In genomic region chr17:88597222-88598055, GRCm38 (mm10) we compare ENCODE assay signal across 7 mouse cellular contexts. TPM values are rescaled to one million over a fixed set of nuclear protein-coding genes. Genes with fewer than 3 reads are reported as not detected.
DNase-seq lines count a peak whose midpoint lies in the region; ATAC-seq and TF ChIP-seq lines count a peak whose summit lies in the region.

Gene Ston1, plus strand, starts transcription at chr17:88597684.

- H3K36me3 ChIP-seq in heart, embryonic 16.5 days (ENCODE audit: control insufficient read depth, insufficient read depth) = no peaks in the 10 kb centered on the region

- H3K9me3 ChIP-seq in heart, embryonic 16.5 days (replicated peaks; ENCODE audit: control insufficient read depth, low read length) = no peaks in the 10 kb centered on the region

- ATAC-seq in heart, embryonic 16.5 days (replicated peaks; ENCODE audit: extremely low read depth, insufficient read depth, low FRiP score) = peak; percentile 89

- H3K27ac ChIP-seq in embryonic fibroblast, embryonic 13.5 days (ENCODE audit: insufficient read depth, low read length) = peak within 1 kb of the TSS; percentile 90
- H3K27ac ChIP-seq in heart, embryonic 16.5 days (ENCODE audit: low read length) = peak within 1 kb of the TSS; percentile 94

- DNase-seq in Muller cell, postnatal 12 days (ENCODE audit: inconsistent ontology term) = peak; percentile 90
- DNase-seq in adrenal gland, postnatal 36 days = peak; percentile 79 to 85
- peak; percentile 87 for DNase-seq in kidney, postnatal 14 days
- peak; percentile 85 for DNase-seq in lung, postnatal 14 days
- DNase-seq in retina, postnatal 7 days (ENCODE audit: low read depth, low spot score) = peak; percentile 34

- H3K4me2 ChIP-seq in heart, embryonic 16.5 days (ENCODE audit: low read depth, low read length) = peak within 1 kb of the TSS; percentile 97

- H3K4me1 ChIP-seq in embryonic fibroblast, embryonic 13.5 days (ENCODE audit: control insufficient read depth, insufficient read depth, low read length) = peaks cover 9% of the 10 kb centered on the region; the same call in 1 of the 2 replicates
- peaks cover 22% of the 10 kb centered on the region for H3K4me1 ChIP-seq in heart, embryonic 16.5 days (ENCODE audit: control insufficient read depth, insufficient read depth, low read length)

- peak within 1 kb of the TSS; percentile 76 for H3K9ac ChIP-seq in heart, embryonic 16.5 days (ENCODE audit: low read length)

- no peak; the same call in 1 of the 2 replicates for TF ChIP-seq CTCF in embryonic fibroblast, embryonic 13.5 days (IDR thresholded peaks at IDR 0.05; ENCODE audit: borderline replicate concordance, insufficient read depth, low read length)

- WGBS in heart, embryonic 16.5 days = under 1% methylated on average over 39 of the region's 41 CpGs

- peak; percentile 72 for TF ChIP-seq POLR2A in embryonic fibroblast, embryonic 13.5 days (IDR thresholded peaks at IDR 0.05; ENCODE audit: low read depth, low read length)

- no peaks in the 10 kb centered on the region for H3K27me3 ChIP-seq in heart, embryonic 16.5 days (ENCODE audit: control insufficient read depth, insufficient read depth, low read length)

- peak within 1 kb of the TSS; percentile 89 for H3K4me3 ChIP-seq in embryonic fibroblast, embryonic 13.5 days (ENCODE audit: insufficient read depth, low read length)
- H3K4me3 ChIP-seq in heart, embryonic 16.5 days (ENCODE audit: low read length) = peak within 1 kb of the TSS; percentile 60

RNA-seq across cellular contexts. Expression of gene Ston1, which starts in this region (rescaled TPM):
- total RNA-seq in adrenal gland, postnatal 36 days (2021) = 10 to 100 TPM; 28.7 to 41.5 TPM
- 88.3 and 103 TPM in 2 replicates for polyA plus RNA-seq in embryonic fibroblast, embryonic 13.5 days (2011; ENCODE audit: insufficient read length, low read depth, missing spikeins)
- polyA plus RNA-seq in heart, embryonic 16.5 days (2015; fragmentation: Nextera tagmentation; extraction: Ambion mirVana) = 4.7 and 5.0 TPM in 2 replicates

Comparison
In these comparisons a context has a peak if more than half of its experiments do, and no peak if none do; other contexts are left out.
1. Peak in every context shown above with its lines: DNase-seq, ATAC-seq, H3K4me3 ChIP-seq and H3K27ac ChIP-seq.
2. RNA of gene Ston1 (polyA plus RNA-seq): 88.3 to 103 TPM in embryonic fibroblast, embryonic 13.5 days; 4.7 to 5.0 TPM in heart, embryonic 16.5 days; every median in the first group is over 10 times any median in the second.
3. DNase-seq: peak in every context shown above with its lines; median percentile 90 in Muller cell, postnatal 12 days; 87 in kidney, postnatal 14 days; 85 in lung, postnatal 14 days; 82 in adrenal gland, postnatal 36 days; 34 in retina, postnatal 7 days.